Mouse (Mus musculus) midbrain, embryonic 14.5 days (tissue): ENCODE data around the gene Pycr1. TPM values are rescaled to one million over a fixed set of nuclear protein-coding genes. Genes with fewer than 3 reads are reported as not detected.
A peak's percentile ranks its signal among the peaks of the same experiment; 100 is the strongest.

Experiments used
- ATAC-seq: fragments of 200-750 bp; cut with Nextera tagmentation; 2 replicates; pipeline ENCODE4 v1.8.0; 2017; ENCODE audit warnings: moderate number of reproducible peaks, moderate library complexity; ENCODE audit not compliant: low FRiP score, low TSS enrichment
- DNase-seq: peaks from one replicate; pipeline ENCODE4 v3.0.0-alpha.2; 2015
- H3K27ac ChIP-seq: fragments of 300-500 bp; sonication (generic); replicated peaks from 2 replicates; pipeline ENCODE4 v1.5.1; 2014; ENCODE audit warnings: mild to moderate bottlenecking, low read depth, low read length, moderate library complexity
- H3K27me3 ChIP-seq: fragments of 300-500 bp; sonication (generic); 2 replicates; pipeline ENCODE4 v1.6.1; 2014; ENCODE audit warnings: low read length, control low read depth, mixed read lengths; ENCODE audit not compliant: control insufficient read depth, insufficient read depth
- H3K36me3 ChIP-seq: fragments of 300-500 bp; sonication (generic); 2 replicates; pipeline ENCODE4 v1.6.1; 2014; ENCODE audit warnings: low read length, control low read depth; ENCODE audit not compliant: control insufficient read depth, insufficient read depth
- H3K4me1 ChIP-seq: fragments of 300-500 bp; sonication (generic); 2 replicates; pipeline ENCODE4 v1.6.1; 2014; ENCODE audit warnings: mild to moderate bottlenecking, antibody characterized with exemption, low read length, control low read depth; ENCODE audit not compliant: control insufficient read depth, insufficient read depth
- H3K4me2 ChIP-seq: fragments of 300-500 bp; sonication (generic); 2 replicates; pipeline ENCODE4 v1.6.1; 2014; ENCODE audit warnings: mild to moderate bottlenecking, low read length, moderate library complexity
- H3K4me3 ChIP-seq: fragments of 300-500 bp; sonication (generic); replicated peaks from 2 replicates; pipeline ENCODE4 v1.5.1; 2014; ENCODE audit warnings: low read depth, low read length
- H3K9ac ChIP-seq: fragments of 300-500 bp; sonication (generic); replicated peaks from 2 replicates; pipeline ENCODE4 v1.6.1; 2014; ENCODE audit warnings: mild to moderate bottlenecking, low read length, moderate library complexity
- H3K9me3 ChIP-seq: fragments of 300-500 bp; sonication (generic); 2 replicates; pipeline ENCODE4 v1.6.1; 2016; ENCODE audit warnings: low read length, control low read depth, mixed read lengths; ENCODE audit not compliant: control insufficient read depth
- WGBS: fragments of 180-500 bp; shearing (Covaris S2); extraction: QIAGEN DNeasy Blood & Tissue Kit; methylation state at CpG from one replicate; pipeline ENCODE4 v1.1.7; 2014; 5-methylcytosine and 5-hydroxymethylcytosine counted together
- polyA plus RNA-seq: library from polyadenylated mRNA; unstranded; fragments of >200 nt; fragmentation: Nextera tagmentation; extraction: Ambion mirVana; gene quantifications from 2 replicates; pipeline ENCODE4 v1.2.1, GENCODE M21; 2014

Pycr1 gene
- polyA plus RNA-seq, 1 experiment from 2014 or later: 18.5 TPM

- Histone ChIP-seq H3K9me3 (no peaks in the 10 kb centered on the region), H3K4me1 (peaks cover 11% of the 10 kb centered on the region), H3K9ac (peak overlapping the region; percentile 89), H3K4me3 (peak overlapping the region; percentile 87), H3K27me3 (no peaks in the 10 kb centered on the region), H3K36me3 (peaks cover 24% of the 10 kb centered on the region), H3K4me2 (peak overlapping the region; percentile 90), H3K27ac (0 out of 2 replicates have a peak overlapping the region, but pooled peaks have one; percentile 87)
- DNase-seq (no peak), ATAC-seq (no peak)
- 65% methylated on average over 4 of the region's 4 CpGs for WGBS
Measured at GRCm38 (mm10) chr11:120631726-120632448, 11.7 kb downstream of the Pycr1 start.

- Histone ChIP-seq H3K27ac (no peak overlapping the region), H3K4me1 (peaks cover 11% of the 10 kb centered on the region)
Measured at GRCm38 (mm10) chr11:120630881-120631725, 12.5 kb downstream of the Pycr1 start.

GRCm38 (mm10) chr11:120630401-120630871, 13.1 kb downstream of the Pycr1 start:
- Histone ChIP-seq H3K27ac (no peak overlapping the region), H3K9me3 (no peaks in the 10 kb centered on the region), H3K9ac (peak overlapping the region; percentile 22; the same call in 1 of the 2 replicates), H3K27me3 (no peaks in the 10 kb centered on the region), H3K4me2 (no peak overlapping the region), H3K4me3 (no peak overlapping the region), H3K36me3 (peaks cover 28% of the 10 kb centered on the region), H3K4me1 (peaks cover 13% of the 10 kb centered on the region)
- no peak for ATAC-seq
- DNase-seq: no peak
- WGBS: 29% methylated on average over 5 of the region's 5 CpGs

More at GRCm38 (mm10) chr11:120630881-120631725, 12.5 kb downstream of the Pycr1 start:
- Histone ChIP-seq H3K4me3 (peak overlapping the region; percentile 87; the same call in 1 of the 2 replicates), H3K9ac (peak overlapping the region; percentile 23; the same call in 1 of the 2 replicates), H3K27me3 (no peaks in the 10 kb centered on the region), H3K4me2 (peak overlapping the region; percentile 90; the same call in 1 of the 2 replicates), H3K36me3 (peaks cover 28% of the 10 kb centered on the region), H3K9me3 (no peaks in the 10 kb centered on the region)
- ATAC-seq: no peak
- WGBS: 38% methylated on average over 7 of the region's 7 CpGs
- no peak for DNase-seq

- 27% methylated on average over 7 of the region's 7 CpGs for WGBS
- Histone ChIP-seq H3K27me3 (no peaks in the 10 kb centered on the region), H3K9ac (peak overlapping the region; percentile 22; the same call in 1 of the 2 replicates), H3K4me1 (peaks cover 17% of the 10 kb centered on the region), H3K36me3 (peaks cover 28% of the 10 kb centered on the region), H3K27ac (no peak overlapping the region), H3K4me2 (no peak overlapping the region), H3K4me3 (no peak overlapping the region; the same call in 1 of the 2 replicates), H3K9me3 (no peaks in the 10 kb centered on the region)
- ATAC-seq: no peak
- DNase-seq: no peak
Measured at GRCm38 (mm10) chr11:120629911-120630310, 13.7 kb downstream of the Pycr1 start.

GRCm38 (mm10) chr11:120629341-120629730, 14.2 kb downstream of the Pycr1 start:
- WGBS: 64% methylated on average over 23 of the region's 23 CpGs
- no peak for ATAC-seq
- Histone ChIP-seq H3K36me3 (peaks cover 28% of the 10 kb centered on the region), H3K9me3 (no peaks in the 10 kb centered on the region), H3K4me1 (peaks cover 18% of the 10 kb centered on the region), H3K27me3 (no peaks in the 10 kb centered on the region), H3K4me3 (no peak overlapping the region), H3K9ac (no peak overlapping the region), H3K4me2 (no peak overlapping the region), H3K27ac (no peak overlapping the region)
- no peak for DNase-seq

GRCm38 (mm10) chr11:120628601-120629340, 14.8 kb downstream of the Pycr1 start:
- peaks cover 24% of the 10 kb centered on the region for H3K4me1 ChIP-seq
- no peaks in the 10 kb centered on the region for H3K9me3 ChIP-seq
- ATAC-seq: no peak
- H3K4me2 ChIP-seq: no peak overlapping the region
- no peak overlapping the region for H3K4me3 ChIP-seq
- 95% methylated on average over 23 of the region's 23 CpGs for WGBS
- H3K27ac ChIP-seq: no peak overlapping the region
- H3K9ac ChIP-seq: no peak overlapping the region
- H3K36me3 ChIP-seq: peaks cover 28% of the 10 kb centered on the region
- DNase-seq: no peak
- H3K27me3 ChIP-seq: no peaks in the 10 kb centered on the region

GRCm38 (mm10) chr11:120627468-120628300, 15.9 kb downstream of the Pycr1 start:
- Histone ChIP-seq H3K9ac (no peak overlapping the region), H3K9me3 (no peaks in the 10 kb centered on the region), H3K36me3 (peaks cover 33% of the 10 kb centered on the region), H3K4me2 (no peak overlapping the region), H3K27ac (no peak overlapping the region), H3K4me3 (no peak overlapping the region), H3K4me1 (peaks cover 24% of the 10 kb centered on the region), H3K27me3 (no peaks in the 10 kb centered on the region)
- no peak for DNase-seq
- 81% methylated on average over 22 of the region's 22 CpGs for WGBS
- no peak for ATAC-seq
